Mouse (Mus musculus) liver, adult 2 months (tissue): ENCODE results near the gene Ccdc71. TPM values are rescaled to one million over a fixed set of nuclear protein-coding genes. Genes with fewer than 3 reads are reported as not detected.

ENCODE experiments used
- DNase-seq: peaks from one replicate; pipeline ENCODE4 v3.0.0-alpha.2; 2011; ENCODE audit warnings: low read depth, low spot score; ENCODE audit errors: extremely low read depth
- H3K27ac ChIP-seq: fragments of 200-500 bp; replicated peaks from 2 replicates; pipeline ENCODE4 v1.5.1; 2012; ENCODE audit warnings: low read depth, mild to moderate bottlenecking, control low read depth, inconsistent platforms, low read length; ENCODE audit not compliant: insufficient read depth
- H3K27me3 ChIP-seq: fragments of 200-500 bp; 2 replicates; pipeline ENCODE4 v1.6.1; 2012; ENCODE audit warnings: mild to moderate bottlenecking, moderate library complexity, low read length, inconsistent platforms; ENCODE audit not compliant: control insufficient read depth, insufficient read depth
- H3K36me3 ChIP-seq: fragments of 200-500 bp; 2 replicates; pipeline ENCODE4 v1.6.1; 2012; ENCODE audit warnings: low read length, inconsistent platforms; ENCODE audit not compliant: control insufficient read depth, insufficient read depth
- H3K4me1 ChIP-seq: fragments of 200-500 bp; 2 replicates; pipeline ENCODE4 v1.6.1; 2011; ENCODE audit warnings: low read length; ENCODE audit not compliant: control insufficient read depth, insufficient read depth
- H3K4me3 ChIP-seq: fragments of 200-500 bp; 2 replicates; pipeline ENCODE4 v1.5.1; 2011; ENCODE audit warnings: low read depth, mild to moderate bottlenecking, control low read depth, low read length, moderate library complexity; ENCODE audit not compliant: insufficient read depth
- H3K79me2 ChIP-seq: fragments of 200-500 bp; 2 replicates; pipeline ENCODE4 v1.6.1; 2012; ENCODE audit warnings: inconsistent platforms, mild to moderate bottlenecking, low read length, moderate library complexity; ENCODE audit not compliant: control insufficient read depth, insufficient read depth
- H3K9ac ChIP-seq: fragments of 200-500 bp; 2 replicates; pipeline ENCODE4 v1.6.1; 2012; ENCODE audit warnings: low read depth, mild to moderate bottlenecking, control low read depth, inconsistent platforms, low read length
- CTCF ChIP-seq: fragments of 200-500 bp; IDR thresholded peaks from 2 replicates; pipeline ENCODE4 v1.5.1; 2011; ENCODE audit warnings: low read depth, low read length, control low read depth
- POLR2A ChIP-seq: fragments of 200-500 bp; IDR thresholded peaks from 2 replicates; pipeline ENCODE4 v1.6.1; 2011; ENCODE audit warnings: low read length, control low read depth; ENCODE audit not compliant: insufficient read depth; ENCODE audit errors: extremely low read depth
- WGBS: fragments of 180-500 bp; shearing (Covaris S2); methylation state at CpG from one replicate; pipeline ENCODE4 v1.1.7; 2018; 5-methylcytosine and 5-hydroxymethylcytosine counted together
- polyA plus RNA-seq: library from polyadenylated mRNA; depleted of rRNA; stranded (reverse); fragments of >200 nt; gene quantifications from 2 replicates; pipeline ENCODE4 v1.2.3, GENCODE M21; 2012
- total RNA-seq: library from RNA; depleted of rRNA; stranded (reverse); fragments of >200 nt; gene quantifications from 2 replicates; pipeline ENCODE4 v1.2.3, GENCODE M21; 2014

Gene Ccdc71
- total and polyA plus RNA-seq, 2 experiments = 5.6 to 13.2 TPM

GRCm38 (mm10) chr9:108489702-108490558 is 29.6 kb downstream of the Ccdc71 start:
- Histone ChIP-seq H3K4me3 (peak overlapping the region; percentile 82), H3K36me3 (peaks cover 11% of the 10 kb centered on the region; the same call in 1 of the 2 replicates), H3K4me1 (peaks cover 10% of the 10 kb centered on the region; the same call in 1 of the 2 replicates), H3K79me2 (no peaks in the 10 kb centered on the region), H3K27ac (peak overlapping the region; percentile 56), H3K9ac (peak overlapping the region; percentile 33), H3K27me3 (no peaks in the 10 kb centered on the region)
- 69% methylated on average over 26 of the region's 26 CpGs for WGBS
- DNase-seq = no peak
- 0 out of 2 replicates have a peak, but pooled peaks have one; percentile 1 for TF ChIP-seq CTCF
- TF ChIP-seq POLR2A = no peak

GRCm38 (mm10) chr9:108490559-108491285 is 30.4 kb downstream of the Ccdc71 start, which contains the start of gene Usp19:
TSS of gene Usp19 (plus strand) at chr9:108490602.
- under 1% methylated on average over 69 of the region's 69 CpGs for WGBS
- H3K4me1 ChIP-seq = peaks cover 10% of the 10 kb centered on the region; the same call in 1 of the 2 replicates
- H3K79me2 ChIP-seq = no peaks in the 10 kb centered on the region
- peak within 1 kb of the TSS; percentile 82 for H3K4me3 ChIP-seq
- H3K27ac ChIP-seq = peak within 1 kb of the TSS; percentile 72
- TF ChIP-seq POLR2A (0 out of 2 replicates have a peak, but pooled peaks have one; percentile 22), CTCF (no peak)
- H3K27me3 ChIP-seq = no peaks in the 10 kb centered on the region
- H3K9ac ChIP-seq = peak within 1 kb of the TSS; percentile 85
- peaks cover 16% of the 10 kb centered on the region for H3K36me3 ChIP-seq
- DNase-seq = peak; percentile 95

- H3K4me1 ChIP-seq = peaks cover 10% of the 10 kb centered on the region; the same call in 1 of the 2 replicates
- peaks cover 21% of the 10 kb centered on the region for H3K36me3 ChIP-seq
- DNase-seq = no peak
- H3K27me3 ChIP-seq = no peaks in the 10 kb centered on the region
- H3K79me2 ChIP-seq = no peaks in the 10 kb centered on the region
- TF ChIP-seq CTCF (no peak), POLR2A (no peak)
- H3K9ac ChIP-seq = peak overlapping the region; percentile 85
- H3K27ac ChIP-seq = peak overlapping the region; percentile 72
- peak overlapping the region; percentile 82 for H3K4me3 ChIP-seq
- WGBS = 2% methylated on average over 12 of the region's 12 CpGs
Measured at GRCm38 (mm10) chr9:108491286-108491580, 30.9 kb downstream of the Ccdc71 start.

GRCm38 (mm10) chr9:108492043-108492750 is 31.9 kb downstream of the Ccdc71 start:
- WGBS = 66% methylated on average over 16 of the region's 16 CpGs
- TF ChIP-seq POLR2A (no peak), CTCF (no peak)
- H3K27ac ChIP-seq = no peak overlapping the region
- 0 out of 2 replicates have a peak overlapping the region, but pooled peaks have one; percentile 7 for H3K4me3 ChIP-seq
- no peak overlapping the region; the same call in 1 of the 2 replicates for H3K9ac ChIP-seq
- DNase-seq = peak; percentile 33
- H3K27me3 ChIP-seq = no peaks in the 10 kb centered on the region
- H3K4me1 ChIP-seq = peaks cover 10% of the 10 kb centered on the region; the same call in 1 of the 2 replicates
- no peaks in the 10 kb centered on the region for H3K79me2 ChIP-seq
- H3K36me3 ChIP-seq = peaks cover 29% of the 10 kb centered on the region

GRCm38 (mm10) chr9:108493246-108493645 is 32.9 kb downstream of the Ccdc71 start:
- 96% methylated on average over 8 of the region's 8 CpGs for WGBS
- H3K27me3 ChIP-seq = no peaks in the 10 kb centered on the region
- TF ChIP-seq CTCF = no peak
- TF ChIP-seq POLR2A = no peak
- no peak for DNase-seq
- H3K9ac ChIP-seq = no peak overlapping the region
- H3K36me3 ChIP-seq = peaks cover 33% of the 10 kb centered on the region
- H3K4me3 ChIP-seq = no peak overlapping the region
- no peak overlapping the region for H3K27ac ChIP-seq
- no peaks in the 10 kb centered on the region for H3K79me2 ChIP-seq
- peaks cover 10% of the 10 kb centered on the region; the same call in 1 of the 2 replicates for H3K4me1 ChIP-seq
